Mouse (Mus musculus): ENCODE data around the gene Gm42420. TPM values are rescaled to one million over a fixed set of nuclear protein-coding genes. Genes with fewer than 3 reads are reported as not detected.

Gm42420 gene
- polyA plus RNA-seq, 1 experiment = 1.8 TPM

DNA sequence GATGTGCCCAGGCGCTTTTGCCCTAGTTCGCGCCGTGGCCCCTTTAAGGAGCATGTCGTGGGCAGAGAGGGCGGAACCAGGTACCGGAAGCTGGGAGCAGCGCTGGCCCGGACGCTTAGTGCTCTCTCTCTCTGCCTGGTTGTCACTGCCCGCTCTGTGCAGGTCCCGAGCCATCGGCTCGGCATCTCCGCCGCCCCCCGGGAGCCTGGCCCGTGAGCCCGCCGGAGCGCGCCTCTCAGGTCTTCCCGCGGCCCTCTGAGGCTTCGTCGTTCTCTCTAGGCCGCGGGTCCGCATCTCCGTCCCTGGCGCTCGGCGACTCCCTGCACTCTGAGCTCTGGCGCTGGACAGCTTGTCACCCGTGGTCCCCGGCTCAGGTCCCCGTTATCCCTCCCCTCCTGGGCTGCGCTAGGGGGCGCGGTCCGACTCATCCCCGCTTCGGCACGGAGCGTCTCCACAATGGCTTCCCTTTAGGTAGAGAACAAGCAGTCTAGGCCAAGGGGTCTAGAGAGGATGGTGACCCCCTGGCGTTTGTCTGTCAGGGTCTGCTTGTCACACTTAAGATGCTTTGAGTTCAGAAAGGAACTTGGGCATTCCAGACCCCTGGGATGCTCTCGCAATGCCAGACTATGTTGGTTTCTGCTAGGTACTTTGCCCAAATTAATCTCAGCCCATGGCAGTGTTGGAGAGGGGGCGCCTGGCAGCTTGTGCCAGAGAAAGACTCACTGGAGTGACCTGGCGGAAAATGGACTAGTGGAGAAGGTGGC lies 11.6 kb upstream of the Gm42420 start, which contains the start of gene Adck2:
Gene Adck2 (plus strand): TSS at position 83 of the 764 bp plus-strand sequence.
- Histone ChIP-seq H3K4me1 (ENCODE audit: control insufficient read depth, insufficient read depth, low read length) (no peaks in the 10 kb centered on the region; the same call in 1 of the 2 replicates), H3K27ac (ENCODE audit: insufficient read depth, low read depth, low read length) (peak within 1 kb of the TSS; percentile 29), H3K36me3 (ENCODE audit: control insufficient read depth, insufficient read depth, low read length) (peaks cover 1% of the 10 kb centered on the region), H3K4me3 (ENCODE audit: insufficient read depth, low read depth, low read length) (peak within 1 kb of the TSS; percentile 85), H3K27me3 (replicated peaks; ENCODE audit: control insufficient read depth, insufficient read depth, low read length) (no peaks in the 10 kb centered on the region)
- no peak for TF ChIP-seq CTCF (conservative IDR thresholded peaks at IDR 0.05; ENCODE audit: insufficient read depth, insufficient read length, low read depth, low read length)
- TF ChIP-seq POLR2A (IDR thresholded peaks at IDR 0.05; ENCODE audit: low read depth, low read length) = no peak
- peak; percentile 89 for DNase-seq
- WGBS = under 1% methylated on average over 49 of the region's 49 CpGs

DNA sequence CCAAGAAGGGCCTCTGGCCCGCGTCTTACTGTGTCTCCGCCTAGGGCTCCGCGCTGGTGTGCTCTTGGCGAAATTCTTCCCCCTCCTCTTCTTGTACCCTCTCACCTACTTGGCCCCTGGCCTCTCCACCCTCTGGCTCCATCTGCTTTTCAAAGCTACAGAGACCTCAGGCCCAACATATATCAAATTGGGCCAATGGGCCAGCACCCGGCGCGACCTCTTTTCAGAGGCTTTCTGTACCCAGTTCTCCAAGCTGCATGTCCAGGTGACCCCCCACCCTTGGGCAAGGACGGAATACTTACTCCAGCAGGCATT lies 11.0 kb upstream of the Gm42420 start:
- Histone ChIP-seq H3K27me3 (replicated peaks; ENCODE audit: control insufficient read depth, insufficient read depth, low read length) (no peaks in the 10 kb centered on the region), H3K27ac (ENCODE audit: insufficient read depth, low read depth, low read length) (no peak overlapping the region; the same call in 1 of the 2 replicates), H3K36me3 (ENCODE audit: control insufficient read depth, insufficient read depth, low read length) (peaks cover 1% of the 10 kb centered on the region), H3K4me1 (ENCODE audit: control insufficient read depth, insufficient read depth, low read length) (no peaks in the 10 kb centered on the region; the same call in 1 of the 2 replicates), H3K4me3 (ENCODE audit: insufficient read depth, low read depth, low read length) (peak overlapping the region; percentile 85)
- 26% methylated on average over 10 of the region's 10 CpGs for WGBS
- DNase-seq = peak; percentile 34
- TF ChIP-seq POLR2A (IDR thresholded peaks at IDR 0.05; ENCODE audit: low read depth, low read length) = no peak
- no peak for TF ChIP-seq CTCF (conservative IDR thresholded peaks at IDR 0.05; ENCODE audit: insufficient read depth, insufficient read length, low read depth, low read length)

DNA sequence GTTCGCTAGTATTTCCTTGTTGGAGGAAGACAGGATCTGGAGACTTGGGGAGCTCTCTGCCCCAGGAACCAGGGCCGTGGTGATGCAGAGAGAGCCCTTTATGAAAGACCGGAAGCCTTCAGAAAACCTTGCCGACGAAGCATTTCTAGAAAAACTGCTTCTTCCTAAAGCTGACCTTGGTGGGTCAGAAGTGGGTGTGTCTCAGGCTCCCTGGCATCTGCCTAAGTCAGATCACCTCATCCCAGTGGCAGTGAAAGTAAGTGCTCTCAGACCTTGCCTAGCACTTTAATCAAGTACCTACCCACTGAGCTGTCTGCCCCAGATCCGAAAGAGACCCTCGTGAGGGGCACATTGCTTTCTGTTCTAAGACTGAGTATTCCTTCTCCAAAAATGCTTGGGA lies 10.6 kb upstream of the Gm42420 start:
- TF ChIP-seq POLR2A (IDR thresholded peaks at IDR 0.05; ENCODE audit: low read depth, low read length) (no peak), CTCF (conservative IDR thresholded peaks at IDR 0.05; ENCODE audit: insufficient read depth, insufficient read length, low read depth, low read length) (no peak)
- no peak for DNase-seq
- peaks cover 1% of the 10 kb centered on the region for H3K36me3 ChIP-seq (ENCODE audit: control insufficient read depth, insufficient read depth, low read length)
- 51% methylated on average over 7 of the region's 7 CpGs for WGBS
- peak overlapping the region; percentile 85 for H3K4me3 ChIP-seq (ENCODE audit: insufficient read depth, low read depth, low read length)
- no peaks in the 10 kb centered on the region for H3K27me3 ChIP-seq (replicated peaks; ENCODE audit: control insufficient read depth, insufficient read depth, low read length)
- H3K27ac ChIP-seq (ENCODE audit: insufficient read depth, low read depth, low read length) = no peak overlapping the region
- H3K4me1 ChIP-seq (ENCODE audit: control insufficient read depth, insufficient read depth, low read length) = no peaks in the 10 kb centered on the region; the same call in 1 of the 2 replicates

DNA sequence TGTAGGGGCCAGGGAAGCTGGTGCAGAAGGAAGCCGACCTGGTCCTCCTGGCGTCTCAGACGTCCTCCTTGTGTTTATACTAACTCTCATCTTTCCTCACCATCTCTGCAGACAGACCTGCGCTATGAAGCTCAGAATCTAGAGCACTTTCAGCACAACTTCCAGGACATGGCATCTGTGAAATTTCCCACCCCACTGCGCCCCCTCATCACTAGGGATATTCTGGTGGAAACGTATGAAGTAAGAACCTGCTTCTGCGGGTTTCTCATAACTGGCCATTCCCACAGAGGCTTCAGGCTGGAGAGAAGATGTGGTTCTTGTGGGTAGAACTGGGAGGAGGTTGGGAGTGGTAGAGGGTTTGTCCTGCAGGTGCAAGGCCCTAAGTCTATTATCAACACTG lies 6.0 kb upstream of the Gm42420 start:
- TF ChIP-seq POLR2A (IDR thresholded peaks at IDR 0.05; ENCODE audit: low read depth, low read length) (no peak), CTCF (conservative IDR thresholded peaks at IDR 0.05; ENCODE audit: insufficient read depth, insufficient read length, low read depth, low read length) (no peak)
- no peak for DNase-seq
- no peak overlapping the region for H3K27ac ChIP-seq (ENCODE audit: insufficient read depth, low read depth, low read length)
- no peaks in the 10 kb centered on the region for H3K27me3 ChIP-seq (replicated peaks; ENCODE audit: control insufficient read depth, insufficient read depth, low read length)
- H3K36me3 ChIP-seq (ENCODE audit: control insufficient read depth, insufficient read depth, low read length) = peaks cover 4% of the 10 kb centered on the region
- H3K4me1 ChIP-seq (ENCODE audit: control insufficient read depth, insufficient read depth, low read length) = no peaks in the 10 kb centered on the region; the same call in 1 of the 2 replicates
- 80% methylated on average over 7 of the region's 7 CpGs for WGBS
- H3K4me3 ChIP-seq (ENCODE audit: insufficient read depth, low read depth, low read length) = no peak overlapping the region

DNA sequence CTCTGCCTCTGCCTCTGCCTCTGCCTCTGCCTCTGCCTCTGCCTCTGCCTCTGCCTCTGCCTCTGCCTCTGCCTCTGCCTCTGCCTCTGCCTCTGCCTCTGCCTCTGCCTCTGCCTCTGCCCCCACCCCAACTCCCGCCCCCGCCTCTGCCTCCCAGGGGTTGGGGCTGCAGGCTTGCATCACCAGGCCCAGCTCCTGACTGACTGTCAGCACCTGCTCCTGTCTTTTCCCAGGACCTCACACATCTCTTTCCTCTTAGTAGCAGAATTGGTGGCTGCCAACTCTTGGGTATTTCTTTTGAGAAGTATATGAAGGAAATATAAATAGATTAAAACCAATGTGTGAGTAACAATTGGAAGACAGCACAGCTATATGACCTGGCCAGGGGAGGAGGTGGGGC lies 5.0 kb upstream of the Gm42420 start:
- Histone ChIP-seq H3K36me3 (ENCODE audit: control insufficient read depth, insufficient read depth, low read length) (peaks cover 4% of the 10 kb centered on the region), H3K4me1 (ENCODE audit: control insufficient read depth, insufficient read depth, low read length) (no peaks in the 10 kb centered on the region), H3K4me3 (ENCODE audit: insufficient read depth, low read depth, low read length) (no peak overlapping the region), H3K27ac (ENCODE audit: insufficient read depth, low read depth, low read length) (no peak overlapping the region), H3K27me3 (replicated peaks; ENCODE audit: control insufficient read depth, insufficient read depth, low read length) (no peaks in the 10 kb centered on the region)
- no peak for DNase-seq
- no peak for TF ChIP-seq CTCF (conservative IDR thresholded peaks at IDR 0.05; ENCODE audit: insufficient read depth, insufficient read length, low read depth, low read length)
- no peak for TF ChIP-seq POLR2A (IDR thresholded peaks at IDR 0.05; ENCODE audit: low read depth, low read length)
- 89% methylated on average over 1 of the region's 2 CpGs for WGBS

DNA sequence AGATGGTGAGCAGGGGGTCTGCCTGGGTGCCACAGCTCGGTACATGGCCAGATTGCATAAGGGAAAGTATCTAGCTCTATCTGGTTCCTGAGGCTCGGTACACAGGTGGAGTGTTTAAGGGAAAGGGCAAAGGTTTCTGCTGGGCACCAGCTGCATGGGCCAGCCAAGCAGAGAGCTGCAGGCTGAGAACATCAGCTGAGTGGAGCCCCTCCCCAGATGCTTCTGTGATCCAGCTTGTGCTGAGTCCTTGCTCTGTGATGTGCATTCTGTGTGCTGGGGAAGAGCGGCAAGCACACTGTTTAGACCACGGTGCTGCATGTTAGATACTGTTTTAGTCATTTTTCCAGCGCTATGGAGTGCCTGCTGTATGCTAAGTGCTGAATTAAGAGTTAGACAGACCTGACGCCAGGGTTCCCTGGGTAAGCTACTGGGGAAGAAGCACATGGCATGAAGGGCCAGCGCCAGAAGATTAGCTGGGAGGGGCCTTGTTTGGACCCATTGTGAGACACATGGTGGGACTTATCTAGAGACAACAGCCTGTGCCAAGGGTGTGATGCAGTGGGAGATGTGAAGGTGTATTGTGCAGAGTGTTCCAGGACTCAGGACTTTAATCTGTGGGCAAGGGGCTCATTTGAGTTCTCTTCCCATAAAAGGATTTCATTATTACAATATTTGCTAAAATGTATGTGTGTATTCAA lies 4.3 kb upstream of the Gm42420 start:
- DNase-seq = no peak
- no peaks in the 10 kb centered on the region for H3K27me3 ChIP-seq (replicated peaks; ENCODE audit: control insufficient read depth, insufficient read depth, low read length)
- H3K4me3 ChIP-seq (ENCODE audit: insufficient read depth, low read depth, low read length) = no peak overlapping the region
- no peak overlapping the region for H3K27ac ChIP-seq (ENCODE audit: insufficient read depth, low read depth, low read length)
- no peaks in the 10 kb centered on the region for H3K4me1 ChIP-seq (ENCODE audit: control insufficient read depth, insufficient read depth, low read length)
- H3K36me3 ChIP-seq (ENCODE audit: control insufficient read depth, insufficient read depth, low read length) = peaks cover 4% of the 10 kb centered on the region
- WGBS = 80% methylated on average over 7 of the region's 7 CpGs
- TF ChIP-seq CTCF (conservative IDR thresholded peaks at IDR 0.05; ENCODE audit: insufficient read depth, insufficient read length, low read depth, low read length) (no peak), POLR2A (IDR thresholded peaks at IDR 0.05; ENCODE audit: low read depth, low read length) (no peak)

DNA sequence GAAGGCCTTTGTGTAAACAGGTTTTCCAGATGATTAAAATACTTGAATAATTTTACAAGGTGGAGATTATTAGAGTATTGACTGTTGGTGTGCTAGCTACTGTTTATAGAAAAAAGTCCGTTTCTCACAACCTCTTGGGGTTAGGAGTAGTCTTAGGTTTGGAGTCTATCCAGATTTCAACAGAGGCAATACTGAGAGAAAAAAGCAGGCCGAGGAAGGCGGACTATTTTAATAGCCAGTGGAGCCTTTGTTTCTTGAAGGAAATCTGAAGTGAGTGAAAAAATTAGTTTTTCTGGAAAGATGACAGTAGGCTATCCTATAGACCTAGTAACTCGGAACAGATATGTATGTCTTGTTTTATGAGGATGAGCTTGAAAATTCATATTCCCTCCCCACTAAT lies 5.9 kb downstream of the Gm42420 start:
- Histone ChIP-seq H3K4me3 (ENCODE audit: insufficient read depth, low read depth, low read length) (no peak overlapping the region), H3K4me1 (ENCODE audit: control insufficient read depth, insufficient read depth, low read length) (peaks cover 10% of the 10 kb centered on the region; the same call in 1 of the 2 replicates), H3K36me3 (ENCODE audit: control insufficient read depth, insufficient read depth, low read length) (no peaks in the 10 kb centered on the region), H3K27me3 (replicated peaks; ENCODE audit: control insufficient read depth, insufficient read depth, low read length) (no peaks in the 10 kb centered on the region), H3K27ac (ENCODE audit: insufficient read depth, low read depth, low read length) (no peak overlapping the region)
- TF ChIP-seq CTCF (conservative IDR thresholded peaks at IDR 0.05; ENCODE audit: insufficient read depth, insufficient read length, low read depth, low read length) (no peak), POLR2A (IDR thresholded peaks at IDR 0.05; ENCODE audit: low read depth, low read length) (no peak)
- WGBS = 92% methylated on average over 4 of the region's 4 CpGs
- DNase-seq = no peak

All from kidney, adult 2 months (tissue).